Mouse (Mus musculus) liver, adult 2 months (tissue): ENCODE measurements around the gene Epc2.

Source experiments
- CTCF ChIP-seq: fragments of 200-500 bp; IDR thresholded peaks from 2 replicates; pipeline ENCODE4 v1.5.1; 2011; ENCODE audit warnings: low read depth, low read length, control low read depth
- POLR2A ChIP-seq: fragments of 200-500 bp; IDR thresholded peaks from 2 replicates; pipeline ENCODE4 v1.6.1; 2011; ENCODE audit warnings: low read length, control low read depth; ENCODE audit not compliant: insufficient read depth; ENCODE audit errors: extremely low read depth

DNA sequence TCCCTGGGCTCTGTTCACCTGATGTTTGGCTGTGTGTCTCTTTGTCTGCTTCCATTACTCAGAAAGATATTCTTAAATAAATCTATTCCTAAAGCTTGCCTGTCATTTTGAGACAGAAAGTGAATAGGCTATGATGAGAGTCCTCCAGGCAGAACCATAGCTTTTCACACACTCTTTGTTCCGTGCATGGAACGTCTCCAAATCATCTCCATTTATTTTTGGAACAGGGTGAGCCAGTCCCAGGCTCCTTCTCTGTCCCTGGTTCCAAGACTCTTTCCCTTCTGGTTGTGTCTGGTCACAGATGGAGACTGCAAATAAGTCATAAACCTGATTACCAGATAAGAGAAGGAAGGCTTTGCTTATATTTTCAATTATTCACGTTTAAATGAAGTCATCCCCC, 145.0 kb downstream of the Epc2 start:
- TF ChIP-seq POLR2A (no peak), CTCF (no peak)
